Mouse (Mus musculus) lung, postnatal 0 days (tissue): ENCODE measurements at regions not wholly inside any gene's neighbourhood (a gene's known extent, or its start where the extent isn't known, plus 50 kb on each side); places are given as distances from the start of the nearest gene placed in this dataset.

Experiments
- CTCF ChIP-seq: IDR thresholded peaks from 2 replicates; pipeline ENCODE4 v1.5.1; 2016; ENCODE audit warnings: antibody characterized with exemption, mild to moderate bottlenecking
- EP300 ChIP-seq: IDR thresholded peaks from 2 replicates; pipeline ENCODE4 v1.6.1; 2016; ENCODE audit warnings: antibody characterized with exemption, mild to moderate bottlenecking, control low read depth

DNA sequence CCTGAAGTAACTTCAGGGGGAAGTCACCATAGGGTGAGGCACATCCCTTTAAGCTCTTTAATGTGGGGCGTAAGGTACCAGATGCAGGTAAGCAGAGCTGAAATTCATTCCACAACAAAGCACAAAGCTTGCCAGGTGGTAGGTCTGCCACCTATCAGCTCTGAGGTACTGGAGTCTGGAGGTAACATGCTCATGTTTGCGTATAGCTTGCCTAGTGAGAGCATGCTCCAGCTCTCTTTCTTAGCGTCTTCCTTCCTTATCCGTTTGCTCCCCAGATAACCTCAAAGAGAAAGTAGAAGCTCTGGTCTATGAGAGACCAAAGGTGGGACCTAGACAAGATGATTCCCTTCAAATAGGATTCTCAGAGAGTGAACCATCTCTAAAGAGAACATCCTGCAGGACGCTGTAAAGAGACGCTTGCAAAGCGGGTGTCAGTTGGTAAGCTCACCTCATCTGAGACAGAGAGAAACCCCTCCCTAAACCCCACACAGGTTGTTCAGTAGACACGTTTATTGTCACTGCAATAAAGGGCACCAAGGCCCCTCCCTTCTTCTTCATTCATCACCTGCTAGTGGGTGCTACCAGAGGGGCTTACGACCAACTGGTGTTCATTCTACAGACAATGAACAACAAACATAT, 347.4 kb upstream of the 3110018I06Rik start:
- TF ChIP-seq EP300: no peak
- no peak for TF ChIP-seq CTCF
